Mouse (Mus musculus) common myeloid progenitor, adult 5-6 weeks (primary cell): ENCODE results near the gene Cep295. TPM values are rescaled to one million over a fixed set of nuclear protein-coding genes. Genes with fewer than 3 reads are reported as not detected.

Source experiments
- total RNA-seq: library from RNA; stranded (forward); fragments of 200-1000, 187-1606 nt; gene quantifications from 2 replicates; pipeline ENCODE4 v1.2.3, GENCODE M21; 2017

Cep295 gene
- total RNA-seq, 1 experiment from 2014 or later: 81.1 TPM

Other genes with a start within 250 kb of the Cep295 start
- not detected in 2 replicates for gene Hephl1, start 245.7 kb downstream of the Cep295 start, total RNA-seq
- 1.0 TPM in 1 of 2 replicates, not detected in the other for gene Vstm5, start 118.7 kb downstream of the Cep295 start, total RNA-seq
- gene Med17, start 77.9 kb downstream of the Cep295 start, total RNA-seq: 34.3 and 35.0 TPM in 2 replicates
- gene Taf1d, start 51.6 kb downstream of the Cep295 start, total RNA-seq: 1,699 and 1,798 TPM in 2 replicates
- 14.8 and 18.2 TPM in 2 replicates for gene 4931406C07Rik, start 51.3 kb downstream of the Cep295 start, total RNA-seq
- 5.3 and 8.4 TPM in 2 replicates for gene Smco4, start 135.6 kb upstream of the Cep295 start, total RNA-seq